Mouse (Mus musculus): ENCODE results near the gene Adprhl1. TPM values are rescaled to one million over a fixed set of nuclear protein-coding genes. Genes with fewer than 3 reads are reported as not detected.

The Adprhl1 gene
- polyA plus RNA-seq, 1 experiment from 2014 or later, result not detected

DNA sequence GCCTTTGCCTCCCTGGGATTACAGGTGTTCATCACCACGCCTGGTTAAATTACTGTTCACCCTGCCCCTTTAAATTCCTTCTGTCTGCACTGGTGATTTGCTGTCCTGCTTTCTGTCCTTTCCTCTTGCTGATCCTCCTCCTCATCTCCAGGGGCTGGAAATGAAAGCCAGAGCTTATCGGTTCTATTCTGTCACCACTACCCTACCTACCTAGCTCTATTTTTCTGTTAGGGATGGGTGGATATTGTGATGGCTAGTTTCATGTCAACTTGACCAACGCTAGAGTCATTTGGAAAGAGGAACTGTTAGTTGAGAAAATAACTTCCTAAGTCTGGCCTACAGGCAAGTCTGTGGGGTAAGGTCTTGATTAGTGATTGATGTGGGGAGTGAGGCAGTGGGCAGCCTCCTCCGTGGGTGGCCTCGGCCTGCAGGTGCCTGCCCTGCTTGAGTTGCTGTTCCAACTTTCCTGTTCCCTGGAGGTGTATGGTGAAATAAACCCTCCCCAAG lies 23.0 kb upstream of the Adprhl1 start:
- no peak overlapping the region for H3K4me3 ChIP-seq (replicated peaks; ENCODE audit: low read length)
- no peaks in the 10 kb centered on the region for H3K27me3 ChIP-seq (ENCODE audit: control insufficient read depth, insufficient read depth, low read length)
- WGBS, result 87% methylated on average over 5 of the region's 5 CpGs
- no peak for DNase-seq (ENCODE audit: low spot score)
- H3K36me3 ChIP-seq (replicated peaks; ENCODE audit: control insufficient read depth, insufficient read depth), result peaks cover 39% of the 10 kb centered on the region
- H3K4me1 ChIP-seq (replicated peaks; ENCODE audit: control insufficient read depth, insufficient read depth, low read length), result no peaks in the 10 kb centered on the region
- no peaks in the 10 kb centered on the region for H3K9me3 ChIP-seq (ENCODE audit: control insufficient read depth, low read length)
- H3K4me2 ChIP-seq (replicated peaks), result no peak overlapping the region
- ATAC-seq (ENCODE audit: low FRiP score), result no peak
- no peak overlapping the region for H3K27ac ChIP-seq
- H3K9ac ChIP-seq, result no peak overlapping the region

DNA sequence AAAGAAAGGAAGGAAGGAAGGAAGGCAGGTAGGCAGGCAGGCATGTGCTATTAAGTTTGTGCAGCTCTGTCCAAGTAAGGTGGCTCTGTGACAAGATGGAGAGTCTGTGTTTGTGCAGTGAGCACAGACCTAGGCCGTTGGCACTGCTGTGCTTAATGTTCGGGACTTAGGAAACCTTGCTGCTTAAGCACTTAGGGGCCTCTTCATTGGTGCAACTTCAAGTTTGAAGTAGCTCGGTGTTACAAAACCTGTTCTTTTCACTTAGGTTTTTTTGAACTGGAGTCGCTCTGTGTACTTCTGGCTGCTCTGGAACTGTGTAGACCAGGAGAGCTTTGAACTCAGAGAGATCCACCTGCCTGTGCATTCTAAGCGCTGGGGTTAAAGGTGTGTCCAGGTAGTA lies 18.9 kb upstream of the Adprhl1 start:
- 92% methylated on average over 5 of the region's 5 CpGs for WGBS
- DNase-seq (ENCODE audit: low spot score) (no peak), ATAC-seq (ENCODE audit: low FRiP score) (no peak)
- Histone ChIP-seq H3K4me1 (replicated peaks; ENCODE audit: control insufficient read depth, insufficient read depth, low read length) (no peaks in the 10 kb centered on the region), H3K4me2 (replicated peaks) (no peak overlapping the region), H3K27me3 (ENCODE audit: control insufficient read depth, insufficient read depth, low read length) (no peaks in the 10 kb centered on the region), H3K9ac (no peak overlapping the region), H3K4me3 (replicated peaks; ENCODE audit: low read length) (no peak overlapping the region), H3K27ac (no peak overlapping the region), H3K9me3 (ENCODE audit: control insufficient read depth, low read length) (no peaks in the 10 kb centered on the region), H3K36me3 (replicated peaks; ENCODE audit: control insufficient read depth, insufficient read depth) (peaks cover 58% of the 10 kb centered on the region)

DNA sequence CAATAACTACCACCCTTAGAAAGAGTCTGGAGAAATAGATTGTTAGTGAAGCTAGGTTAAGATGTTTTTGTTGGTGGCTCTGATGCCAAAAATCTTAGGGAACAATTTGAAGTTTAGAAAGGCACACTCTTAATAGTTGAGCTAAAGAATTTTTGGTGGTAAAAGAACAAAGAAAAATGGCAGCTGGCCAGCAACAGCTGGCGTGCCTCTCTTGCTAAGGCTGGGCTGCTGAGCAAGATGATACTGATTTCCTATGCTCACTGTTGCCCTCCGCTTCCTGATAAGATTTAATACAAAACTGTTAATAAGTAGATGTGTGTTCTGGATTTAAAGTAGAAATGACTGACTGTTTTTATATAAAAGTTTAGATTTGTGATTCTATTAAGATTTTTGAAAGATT lies 13.6 kb upstream of the Adprhl1 start:
- H3K4me3 ChIP-seq (replicated peaks; ENCODE audit: low read length), result no peak overlapping the region
- WGBS, result 81% methylated on average over 2 of the region's 2 CpGs
- ATAC-seq (ENCODE audit: low FRiP score) (no peak), DNase-seq (ENCODE audit: low spot score) (no peak)
- H3K27ac ChIP-seq, result no peak overlapping the region
- no peaks in the 10 kb centered on the region for H3K27me3 ChIP-seq (ENCODE audit: control insufficient read depth, insufficient read depth, low read length)
- H3K36me3 ChIP-seq (replicated peaks; ENCODE audit: control insufficient read depth, insufficient read depth), result peaks cover 63% of the 10 kb centered on the region
- no peaks in the 10 kb centered on the region for H3K4me1 ChIP-seq (replicated peaks; ENCODE audit: control insufficient read depth, insufficient read depth, low read length)
- H3K4me2 ChIP-seq (replicated peaks), result no peak overlapping the region
- no peaks in the 10 kb centered on the region for H3K9me3 ChIP-seq (ENCODE audit: control insufficient read depth, low read length)
- H3K9ac ChIP-seq, result no peak overlapping the region

DNA sequence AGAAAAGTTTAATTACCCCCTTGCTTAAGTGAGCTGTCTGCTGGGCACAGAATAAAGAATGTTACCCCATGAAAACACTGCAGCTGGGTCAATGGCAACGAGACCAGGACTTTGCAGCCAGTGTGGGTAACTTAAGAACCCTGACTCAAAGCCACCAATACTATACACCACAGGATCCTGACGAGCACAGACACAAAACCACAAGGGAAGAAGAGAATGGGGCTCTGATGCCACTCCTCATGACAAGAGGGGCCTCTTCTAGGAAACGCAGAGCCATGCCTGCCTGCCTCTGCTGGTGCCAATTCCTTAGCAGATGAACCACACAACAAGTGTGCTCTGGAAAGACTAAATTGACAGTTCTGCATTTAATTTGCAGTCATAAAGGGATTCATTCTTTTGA lies 9.4 kb upstream of the Adprhl1 start:
- Histone ChIP-seq H3K9me3 (ENCODE audit: control insufficient read depth, low read length) (no peaks in the 10 kb centered on the region), H3K9ac (no peak overlapping the region), H3K27ac (no peak overlapping the region), H3K36me3 (replicated peaks; ENCODE audit: control insufficient read depth, insufficient read depth) (peaks cover 64% of the 10 kb centered on the region), H3K4me2 (replicated peaks) (no peak overlapping the region), H3K27me3 (ENCODE audit: control insufficient read depth, insufficient read depth, low read length) (no peaks in the 10 kb centered on the region), H3K4me3 (replicated peaks; ENCODE audit: low read length) (no peak overlapping the region), H3K4me1 (replicated peaks; ENCODE audit: control insufficient read depth, insufficient read depth, low read length) (no peaks in the 10 kb centered on the region)
- no peak for DNase-seq (ENCODE audit: low spot score)
- 75% methylated on average over 3 of the region's 3 CpGs for WGBS
- ATAC-seq (ENCODE audit: low FRiP score), result no peak

DNA sequence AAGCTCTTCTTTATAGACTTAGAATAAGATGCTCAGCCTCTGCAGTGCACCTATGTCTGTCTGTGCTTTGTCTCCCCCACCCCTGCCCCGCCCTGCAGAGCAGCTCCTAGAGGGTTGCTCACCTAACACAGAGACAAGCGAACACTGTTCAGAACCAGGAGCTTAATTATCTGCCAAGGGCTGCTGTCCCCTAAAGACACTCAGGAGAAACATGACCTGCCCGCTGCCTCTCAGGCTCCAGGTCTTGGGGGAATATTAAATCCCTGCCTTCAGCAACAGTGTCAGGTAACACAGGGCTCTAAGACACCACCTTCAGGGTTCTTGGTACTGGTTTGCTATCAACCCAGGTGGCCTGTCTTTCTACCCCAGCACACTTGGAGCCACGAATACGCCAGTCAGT lies 549 bp downstream of the Adprhl1 start:
- WGBS, result 90% methylated on average over 5 of the region's 5 CpGs
- Histone ChIP-seq H3K4me2 (replicated peaks) (no peak overlapping the region), H3K4me1 (replicated peaks; ENCODE audit: control insufficient read depth, insufficient read depth, low read length) (no peaks in the 10 kb centered on the region), H3K27me3 (ENCODE audit: control insufficient read depth, insufficient read depth, low read length) (no peaks in the 10 kb centered on the region), H3K4me3 (replicated peaks; ENCODE audit: low read length) (no peak overlapping the region), H3K36me3 (replicated peaks; ENCODE audit: control insufficient read depth, insufficient read depth) (peaks cover 37% of the 10 kb centered on the region), H3K9ac (no peak overlapping the region), H3K27ac (no peak overlapping the region), H3K9me3 (ENCODE audit: control insufficient read depth, low read length) (no peaks in the 10 kb centered on the region)
- DNase-seq (ENCODE audit: low spot score) (no peak), ATAC-seq (ENCODE audit: low FRiP score) (no peak)

DNA sequence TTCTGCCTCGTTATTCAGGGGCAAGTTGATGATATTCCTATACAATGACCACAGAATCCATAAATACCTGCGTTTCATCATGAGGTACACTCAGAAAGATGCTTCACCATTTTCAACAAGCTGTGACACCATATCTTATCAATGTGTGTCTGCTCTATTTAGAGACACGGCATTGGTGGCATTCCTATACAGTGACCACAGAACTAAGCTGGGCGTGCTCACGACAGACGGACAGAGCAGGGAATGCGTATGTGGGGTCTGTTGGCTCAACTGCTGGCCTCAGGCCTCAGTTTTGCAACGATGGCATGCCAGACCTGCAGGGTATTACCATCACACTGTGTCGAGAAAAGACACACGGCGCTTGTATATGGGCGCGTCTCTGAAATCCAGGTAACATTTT lies 1.1 kb downstream of the Adprhl1 start:
- 94% methylated on average over 13 of the region's 13 CpGs for WGBS
- Histone ChIP-seq H3K4me3 (replicated peaks; ENCODE audit: low read length) (no peak overlapping the region), H3K27me3 (ENCODE audit: control insufficient read depth, insufficient read depth, low read length) (no peaks in the 10 kb centered on the region), H3K9me3 (ENCODE audit: control insufficient read depth, low read length) (no peaks in the 10 kb centered on the region), H3K36me3 (replicated peaks; ENCODE audit: control insufficient read depth, insufficient read depth) (peaks cover 31% of the 10 kb centered on the region), H3K4me2 (replicated peaks) (no peak overlapping the region), H3K27ac (no peak overlapping the region), H3K4me1 (replicated peaks; ENCODE audit: control insufficient read depth, insufficient read depth, low read length) (no peaks in the 10 kb centered on the region), H3K9ac (no peak overlapping the region)
- no peak for DNase-seq (ENCODE audit: low spot score)
- no peak for ATAC-seq (ENCODE audit: low FRiP score)

DNA sequence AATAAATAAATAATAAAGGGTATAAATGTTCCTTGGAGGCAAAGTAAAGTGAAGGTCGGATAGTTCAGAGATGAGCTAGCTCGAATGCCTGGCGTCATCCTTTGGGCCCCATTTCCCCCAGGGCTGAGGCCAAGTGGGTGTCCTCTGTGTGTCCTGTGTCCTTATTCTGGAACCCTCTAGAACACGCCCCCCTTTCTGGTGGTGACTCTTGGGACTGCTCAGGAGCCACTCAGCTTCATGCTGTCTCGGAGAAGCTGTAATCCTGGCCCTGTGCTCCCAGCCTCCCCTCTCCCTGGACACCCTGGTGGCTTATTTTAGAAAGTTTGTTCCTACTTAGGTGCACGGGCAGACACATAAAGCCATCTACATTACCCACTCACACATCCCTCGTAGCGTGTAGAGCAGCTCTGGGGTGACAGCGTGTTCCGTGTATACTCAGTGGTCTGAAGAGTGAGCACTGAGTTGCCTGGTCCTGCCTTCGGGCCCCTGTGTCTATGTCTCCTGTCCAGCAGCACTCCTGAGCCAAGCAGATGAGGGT lies 9.6 kb downstream of the Adprhl1 start:
- Histone ChIP-seq H3K9ac (no peak overlapping the region), H3K27me3 (ENCODE audit: control insufficient read depth, insufficient read depth, low read length) (no peaks in the 10 kb centered on the region), H3K36me3 (replicated peaks; ENCODE audit: control insufficient read depth, insufficient read depth) (no peaks in the 10 kb centered on the region), H3K4me3 (replicated peaks; ENCODE audit: low read length) (no peak overlapping the region), H3K4me1 (replicated peaks; ENCODE audit: control insufficient read depth, insufficient read depth, low read length) (no peaks in the 10 kb centered on the region), H3K9me3 (ENCODE audit: control insufficient read depth, low read length) (no peaks in the 10 kb centered on the region), H3K27ac (no peak overlapping the region), H3K4me2 (replicated peaks) (no peak overlapping the region)
- 91% methylated on average over 11 of the region's 11 CpGs for WGBS
- DNase-seq (ENCODE audit: low spot score), result no peak
- ATAC-seq (ENCODE audit: low FRiP score), result no peak

DNA sequence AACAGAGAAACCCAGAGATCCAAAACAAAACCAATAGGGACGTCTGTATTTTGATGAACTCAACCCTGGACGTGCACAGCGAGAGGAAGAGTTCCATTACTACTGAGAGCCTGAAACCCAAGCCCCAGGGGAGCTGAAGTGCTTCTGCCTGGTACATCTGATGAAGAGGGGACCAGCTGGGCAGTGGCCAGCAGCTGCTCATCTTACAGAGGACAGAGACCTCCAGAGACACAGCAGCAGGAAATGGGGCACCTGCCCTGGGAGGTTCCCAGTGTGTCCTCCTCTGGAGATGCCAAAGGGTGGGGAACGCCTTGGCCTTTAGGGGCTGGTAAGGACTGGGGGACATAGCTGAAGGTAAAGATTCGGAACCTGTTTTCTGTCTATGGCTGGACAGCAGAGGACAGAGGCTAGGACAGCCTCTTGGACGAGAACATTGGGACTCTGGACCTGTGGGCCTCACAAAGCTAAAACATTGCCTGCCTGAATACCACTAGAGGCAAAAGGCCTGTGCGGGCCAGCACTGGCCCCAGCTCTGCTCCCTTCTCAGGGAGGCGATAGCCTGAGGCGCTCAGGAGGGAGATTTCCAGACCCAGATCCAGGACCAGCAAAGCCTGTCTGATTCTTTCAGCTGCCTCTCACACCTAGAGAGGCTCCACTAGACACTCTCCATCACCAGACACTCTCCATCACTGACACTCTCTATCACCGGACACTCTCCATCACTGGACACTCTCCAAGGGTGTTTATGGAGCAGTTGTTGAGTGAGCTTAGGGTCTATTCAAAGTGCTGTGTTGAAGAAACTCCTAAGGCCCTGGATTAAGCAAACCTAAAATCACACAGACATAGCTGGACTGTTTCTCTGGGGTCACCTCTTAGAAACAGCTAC lies 10.7 kb downstream of the Adprhl1 start:
- no peak overlapping the region for H3K27ac ChIP-seq
- DNase-seq (ENCODE audit: low spot score) (no peak), ATAC-seq (ENCODE audit: low FRiP score) (no peak)
- H3K4me3 ChIP-seq (replicated peaks; ENCODE audit: low read length), result no peak overlapping the region
- H3K4me2 ChIP-seq (replicated peaks), result no peak overlapping the region
- WGBS, result 79% methylated on average over 10 of the region's 10 CpGs
- H3K9ac ChIP-seq, result no peak overlapping the region
- H3K9me3 ChIP-seq (ENCODE audit: control insufficient read depth, low read length), result no peaks in the 10 kb centered on the region
- H3K36me3 ChIP-seq (replicated peaks; ENCODE audit: control insufficient read depth, insufficient read depth), result no peaks in the 10 kb centered on the region
- H3K4me1 ChIP-seq (replicated peaks; ENCODE audit: control insufficient read depth, insufficient read depth, low read length), result no peaks in the 10 kb centered on the region
- no peaks in the 10 kb centered on the region for H3K27me3 ChIP-seq (ENCODE audit: control insufficient read depth, insufficient read depth, low read length)

DNA sequence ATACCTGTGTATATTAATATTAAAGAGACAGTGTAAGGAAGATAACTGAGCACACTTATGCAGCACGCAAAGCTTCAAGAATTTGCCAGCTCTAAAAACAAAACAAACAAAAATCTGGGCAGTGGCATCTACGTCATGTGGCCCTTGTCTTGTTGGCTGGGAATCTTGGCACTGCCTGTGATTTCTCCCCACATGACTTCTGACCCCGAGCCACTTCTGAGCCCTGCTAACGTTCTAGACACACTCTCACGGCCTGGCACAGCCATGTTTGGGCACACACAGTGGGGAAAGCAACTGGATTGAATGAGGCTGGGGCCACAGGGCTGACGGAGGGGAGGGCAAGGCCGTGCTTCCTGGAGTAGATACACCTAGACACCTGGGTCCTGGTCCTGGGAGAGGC lies 13.3 kb downstream of the Adprhl1 start:
- H3K27me3 ChIP-seq (ENCODE audit: control insufficient read depth, insufficient read depth, low read length), result no peaks in the 10 kb centered on the region
- 87% methylated on average over 7 of the region's 7 CpGs for WGBS
- ATAC-seq (ENCODE audit: low FRiP score), result no peak
- no peak overlapping the region for H3K27ac ChIP-seq
- H3K9me3 ChIP-seq (ENCODE audit: control insufficient read depth, low read length), result no peaks in the 10 kb centered on the region
- no peak overlapping the region for H3K4me2 ChIP-seq (replicated peaks)
- no peaks in the 10 kb centered on the region for H3K36me3 ChIP-seq (replicated peaks; ENCODE audit: control insufficient read depth, insufficient read depth)
- no peak overlapping the region for H3K4me3 ChIP-seq (replicated peaks; ENCODE audit: low read length)
- no peaks in the 10 kb centered on the region for H3K4me1 ChIP-seq (replicated peaks; ENCODE audit: control insufficient read depth, insufficient read depth, low read length)
- no peak for DNase-seq (ENCODE audit: low spot score)
- H3K9ac ChIP-seq, result no peak overlapping the region
